Mouse (Mus musculus): ENCODE measurements at regions not wholly inside any gene's neighbourhood (a gene's known extent, or its start where the extent isn't known, plus 50 kb on each side); places are given as distances from the start of the nearest gene placed in this dataset.

- no peak overlapping the region for H3K4me2 ChIP-seq (ENCODE audit: low read length)
- ATAC-seq (ENCODE audit: insufficient number of reproducible peaks, insufficient read depth, low FRiP score, low read depth), result no peak
- H3K9me3 ChIP-seq (ENCODE audit: control insufficient read depth, low read length), result no peaks in the 10 kb centered on the region
- no peaks in the 10 kb centered on the region for H3K27me3 ChIP-seq (ENCODE audit: control insufficient read depth, insufficient read depth, low read length)
- H3K4me1 ChIP-seq (ENCODE audit: control insufficient read depth in 2 of 2, insufficient read depth in 2 of 2, low read length in 2 of 2), result peaks cover 8 to 16% of the 10 kb centered on the region in 2 experiments
- no peak overlapping the region for H3K4me3 ChIP-seq (ENCODE audit: control insufficient read depth in 1 of 2, insufficient read depth in 1 of 2, low read depth in 1 of 2, low read length in 2 of 2)
- no peak overlapping the region for H3K27ac ChIP-seq (replicated peaks in 1 of 2; ENCODE audit: control insufficient read depth in 1 of 2, insufficient read depth in 1 of 2, low read depth in 2 of 2, low read length in 2 of 2)
- WGBS, result 88% methylated on average over 4 of the region's 4 CpGs
- H3K36me3 ChIP-seq (ENCODE audit: control insufficient read depth, insufficient read depth, low read length), result no peaks in the 10 kb centered on the region
- H3K9ac ChIP-seq (ENCODE audit: low read length), result no peak overlapping the region
Measured at GRCm38 (mm10) chr16:24149441-24149840, 160.8 kb upstream of the Bcl6 start.

DNA sequence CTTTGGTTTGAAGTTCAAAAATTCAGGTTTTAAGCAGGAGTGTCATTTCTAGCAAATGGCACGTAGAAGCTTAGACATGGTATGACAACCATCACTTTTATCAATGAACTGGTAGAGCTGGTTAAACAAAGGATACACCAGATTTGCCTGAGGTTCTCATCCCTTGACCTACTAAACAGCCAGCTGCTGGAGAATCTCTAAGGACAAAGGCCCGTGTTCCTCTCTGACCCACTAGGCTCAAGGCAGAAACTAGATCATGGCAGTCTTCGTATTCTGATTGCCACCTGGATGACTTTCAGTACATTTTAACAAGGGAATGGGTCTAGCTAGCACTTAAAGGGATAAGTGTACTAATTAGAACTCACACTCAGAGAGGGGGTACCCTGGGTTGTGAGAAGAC is 155.2 kb upstream of the Bcl6 start:
- 86% methylated on average over 3 of the region's 3 CpGs for WGBS
- no peaks in the 10 kb centered on the region for H3K36me3 ChIP-seq (ENCODE audit: control insufficient read depth, insufficient read depth, low read length)
- ATAC-seq (ENCODE audit: insufficient number of reproducible peaks, insufficient read depth, low FRiP score, low read depth), result no peak
- no peak overlapping the region for H3K27ac ChIP-seq (replicated peaks in 1 of 2; ENCODE audit: control insufficient read depth in 1 of 2, insufficient read depth in 1 of 2, low read depth in 2 of 2, low read length in 2 of 2)
- H3K27me3 ChIP-seq (ENCODE audit: control insufficient read depth, insufficient read depth, low read length), result no peaks in the 10 kb centered on the region
- H3K9me3 ChIP-seq (ENCODE audit: control insufficient read depth, low read length), result no peaks in the 10 kb centered on the region
- no peaks in the 10 kb centered on the region for H3K4me1 ChIP-seq (ENCODE audit: control insufficient read depth in 2 of 2, insufficient read depth in 2 of 2, low read length in 2 of 2)
- H3K4me2 ChIP-seq (ENCODE audit: low read length), result no peak overlapping the region
- no peak overlapping the region for H3K4me3 ChIP-seq (ENCODE audit: control insufficient read depth in 1 of 2, insufficient read depth in 1 of 2, low read depth in 1 of 2, low read length in 2 of 2)
- no peak overlapping the region for H3K9ac ChIP-seq (ENCODE audit: low read length)

- no peaks in the 10 kb centered on the region for H3K27me3 ChIP-seq (ENCODE audit: control insufficient read depth, insufficient read depth, low read length)
- 73% methylated on average over 5 of the region's 5 CpGs for WGBS
- H3K36me3 ChIP-seq (ENCODE audit: control insufficient read depth, insufficient read depth, low read length), result no peaks in the 10 kb centered on the region
- no peak overlapping the region for H3K27ac ChIP-seq (replicated peaks in 1 of 2; ENCODE audit: control insufficient read depth in 1 of 2, insufficient read depth in 1 of 2, low read depth in 2 of 2, low read length in 2 of 2)
- H3K9ac ChIP-seq (ENCODE audit: low read length), result no peak overlapping the region
- H3K4me1 ChIP-seq (ENCODE audit: control insufficient read depth in 2 of 2, insufficient read depth in 2 of 2, low read length in 2 of 2), result no peaks in the 10 kb centered on the region
- H3K9me3 ChIP-seq (ENCODE audit: control insufficient read depth, low read length), result no peaks in the 10 kb centered on the region
- no peak overlapping the region for H3K4me2 ChIP-seq (ENCODE audit: low read length)
- no peak for ATAC-seq (ENCODE audit: insufficient number of reproducible peaks, insufficient read depth, low FRiP score, low read depth)
- H3K4me3 ChIP-seq (ENCODE audit: control insufficient read depth in 1 of 2, insufficient read depth in 1 of 2, low read depth in 1 of 2, low read length in 2 of 2), result no peak overlapping the region
Measured at GRCm38 (mm10) chr16:24142915-24143541, 154.4 kb upstream of the Bcl6 start.

DNA sequence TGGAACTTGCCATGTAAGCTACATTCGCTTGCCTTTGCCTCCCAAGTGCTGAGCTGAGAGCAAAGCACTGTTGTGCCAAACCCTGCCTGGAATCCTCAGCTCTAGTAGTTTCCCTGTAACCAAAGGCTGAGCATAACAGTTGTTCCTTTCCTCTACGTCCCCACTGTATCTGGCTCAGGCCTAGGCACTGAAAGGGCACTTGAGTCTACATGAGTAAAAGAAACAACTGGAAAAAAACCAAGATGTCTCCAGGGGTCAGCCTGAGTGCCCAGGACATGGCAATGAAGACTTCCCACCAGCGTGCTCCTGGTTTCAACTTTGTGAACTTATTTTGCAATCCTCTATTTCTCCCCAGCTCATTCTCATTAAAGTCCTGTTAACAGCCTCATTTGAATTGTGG is 150.5 kb upstream of the Bcl6 start:
- no peak for ATAC-seq (ENCODE audit: insufficient number of reproducible peaks, insufficient read depth, low FRiP score, low read depth)
- no peaks in the 10 kb centered on the region for H3K27me3 ChIP-seq (ENCODE audit: control insufficient read depth, insufficient read depth, low read length)
- no peaks in the 10 kb centered on the region for H3K9me3 ChIP-seq (ENCODE audit: control insufficient read depth, low read length)
- H3K9ac ChIP-seq (ENCODE audit: low read length), result no peak overlapping the region
- no peak overlapping the region for H3K4me3 ChIP-seq (ENCODE audit: control insufficient read depth in 1 of 2, insufficient read depth in 1 of 2, low read depth in 1 of 2, low read length in 2 of 2)
- H3K4me1 ChIP-seq (ENCODE audit: control insufficient read depth in 2 of 2, insufficient read depth in 2 of 2, low read length in 2 of 2), result peaks cover 0 to 4% of the 10 kb centered on the region in 2 experiments; a peak in 2 of 4 replicates
- no peaks in the 10 kb centered on the region for H3K36me3 ChIP-seq (ENCODE audit: control insufficient read depth, insufficient read depth, low read length)
- no peak overlapping the region for H3K4me2 ChIP-seq (ENCODE audit: low read length)
- H3K27ac ChIP-seq (replicated peaks in 1 of 2; ENCODE audit: control insufficient read depth in 1 of 2, insufficient read depth in 1 of 2, low read depth in 2 of 2, low read length in 2 of 2), result no peak overlapping the region
- 78% methylated on average over 3 of the region's 3 CpGs for WGBS

GRCm38 (mm10) chr16:24137266-24138033 is 148.8 kb upstream of the Bcl6 start:
- no peak for ATAC-seq (ENCODE audit: insufficient number of reproducible peaks, insufficient read depth, low FRiP score, low read depth)
- no peak overlapping the region for H3K4me2 ChIP-seq (ENCODE audit: low read length)
- no peaks in the 10 kb centered on the region for H3K27me3 ChIP-seq (ENCODE audit: control insufficient read depth, insufficient read depth, low read length)
- no peaks in the 10 kb centered on the region for H3K9me3 ChIP-seq (ENCODE audit: control insufficient read depth, low read length)
- H3K4me1 ChIP-seq (ENCODE audit: control insufficient read depth in 2 of 2, insufficient read depth in 2 of 2, low read length in 2 of 2), result peaks cover 0 to 4% of the 10 kb centered on the region in 2 experiments; a peak in 2 of 4 replicates
- no peak overlapping the region for H3K4me3 ChIP-seq (ENCODE audit: control insufficient read depth in 1 of 2, insufficient read depth in 1 of 2, low read depth in 1 of 2, low read length in 2 of 2)
- no peak overlapping the region for H3K9ac ChIP-seq (ENCODE audit: low read length)
- H3K27ac ChIP-seq (replicated peaks in 1 of 2; ENCODE audit: control insufficient read depth in 1 of 2, insufficient read depth in 1 of 2, low read depth in 2 of 2, low read length in 2 of 2), result no peak overlapping the region
- 78% methylated on average over 7 of the region's 7 CpGs for WGBS
- no peaks in the 10 kb centered on the region for H3K36me3 ChIP-seq (ENCODE audit: control insufficient read depth, insufficient read depth, low read length)

DNA sequence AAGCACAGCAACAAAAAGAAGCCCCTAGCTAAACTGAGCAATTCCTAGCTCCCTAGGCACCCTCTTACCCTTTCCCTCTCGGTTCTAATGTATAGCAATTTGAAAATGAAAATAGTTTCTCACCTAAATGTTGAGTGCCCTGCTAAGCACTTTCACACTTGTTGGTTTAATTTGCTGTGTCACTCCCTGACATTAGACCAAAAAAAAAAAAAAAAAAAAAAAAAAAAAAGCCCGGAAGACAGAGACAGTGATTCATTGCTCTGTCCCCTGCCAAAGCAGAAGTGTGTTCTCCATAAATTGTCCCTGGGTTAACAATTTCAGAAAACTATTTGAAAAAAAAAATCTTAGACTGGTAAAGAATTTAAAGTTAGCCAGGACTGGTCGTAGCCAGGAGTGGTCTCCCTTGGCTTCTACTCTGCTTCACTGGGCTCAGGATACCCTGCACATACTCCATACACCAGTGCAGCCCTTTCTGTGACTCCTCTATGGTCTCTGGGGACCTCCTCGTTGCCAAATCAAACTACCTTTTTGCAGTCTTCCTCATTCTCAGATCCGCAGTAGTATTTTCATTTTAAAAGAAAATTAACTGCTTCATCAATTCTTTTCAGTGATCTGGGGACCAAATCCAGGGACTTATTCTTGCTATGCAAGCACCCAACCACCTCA is 148.0 kb upstream of the Bcl6 start:
- WGBS, result 71% methylated on average over 5 of the region's 5 CpGs

GRCm38 (mm10) chr16:24135841-24136240 is 147.2 kb upstream of the Bcl6 start:
- Histone ChIP-seq H3K9me3 (ENCODE audit: control insufficient read depth, low read length) (no peaks in the 10 kb centered on the region), H3K4me2 (ENCODE audit: low read length) (no peak overlapping the region), H3K27ac (replicated peaks in 1 of 2; ENCODE audit: control insufficient read depth in 1 of 2, insufficient read depth in 1 of 2, low read depth in 2 of 2, low read length in 2 of 2) (no peak overlapping the region), H3K9ac (ENCODE audit: low read length) (no peak overlapping the region), H3K4me3 (ENCODE audit: control insufficient read depth in 1 of 2, insufficient read depth in 1 of 2, low read depth in 1 of 2, low read length in 2 of 2) (no peak overlapping the region), H3K4me1 (ENCODE audit: control insufficient read depth in 2 of 2, insufficient read depth in 2 of 2, low read length in 2 of 2) (peaks cover 0 to 4% of the 10 kb centered on the region in 2 experiments; a peak in 2 of 4 replicates), H3K36me3 (ENCODE audit: control insufficient read depth, insufficient read depth, low read length) (no peaks in the 10 kb centered on the region), H3K27me3 (ENCODE audit: control insufficient read depth, insufficient read depth, low read length) (no peaks in the 10 kb centered on the region)
- ATAC-seq (ENCODE audit: insufficient number of reproducible peaks, insufficient read depth, low FRiP score, low read depth), result no peak
- 87% methylated on average over 5 of the region's 5 CpGs for WGBS

More for the DNA sequence above, 148.0 kb upstream of the Bcl6 start:
- no peak overlapping the region for H3K4me2 ChIP-seq (ENCODE audit: low read length)
- H3K4me1 ChIP-seq (ENCODE audit: control insufficient read depth in 2 of 2, insufficient read depth in 2 of 2, low read length in 2 of 2), result peaks cover 0 to 4% of the 10 kb centered on the region in 2 experiments; a peak in 2 of 4 replicates
- H3K36me3 ChIP-seq (ENCODE audit: control insufficient read depth, insufficient read depth, low read length), result no peaks in the 10 kb centered on the region
- H3K9ac ChIP-seq (ENCODE audit: low read length), result no peak overlapping the region
- H3K27ac ChIP-seq (replicated peaks in 1 of 2; ENCODE audit: control insufficient read depth in 1 of 2, insufficient read depth in 1 of 2, low read depth in 2 of 2, low read length in 2 of 2), result no peak overlapping the region
- H3K27me3 ChIP-seq (ENCODE audit: control insufficient read depth, insufficient read depth, low read length), result no peaks in the 10 kb centered on the region
- no peak overlapping the region for H3K4me3 ChIP-seq (ENCODE audit: control insufficient read depth in 1 of 2, insufficient read depth in 1 of 2, low read depth in 1 of 2, low read length in 2 of 2)
- ATAC-seq (ENCODE audit: insufficient number of reproducible peaks, insufficient read depth, low FRiP score, low read depth), result no peak
- H3K9me3 ChIP-seq (ENCODE audit: control insufficient read depth, low read length), result no peaks in the 10 kb centered on the region

Measured in heart, embryonic 14.5 days (tissue).